Mouse (Mus musculus) stomach, embryonic 14.5 days (tissue): ENCODE data around the gene Dupd1. TPM values are rescaled to one million over a fixed set of nuclear protein-coding genes. Genes with fewer than 3 reads are reported as not detected.

Experiments used
- ATAC-seq: fragments of 200-750 bp; cut with Nextera tagmentation; 2 replicates; pipeline ENCODE4 v1.8.0; 2017; ENCODE audit warnings: low read depth, moderate TSS enrichment; ENCODE audit not compliant: insufficient number of reproducible peaks, insufficient read depth, low FRiP score
- H3K27ac ChIP-seq: fragments of 300-500 bp; sonication (generic); 2 replicates; pipeline ENCODE4 v1.5.1; 2014; ENCODE audit warnings: mild to moderate bottlenecking, low read length, moderate library complexity, mixed read lengths
- H3K27me3 ChIP-seq: fragments of 300-500 bp; sonication (generic); 2 replicates; pipeline ENCODE4 v1.6.1; 2014; ENCODE audit warnings: low read length, control low read depth, mixed read lengths; ENCODE audit not compliant: control insufficient read depth, insufficient read depth
- H3K36me3 ChIP-seq: fragments of 300-500 bp; sonication (generic); 2 replicates; pipeline ENCODE4 v1.6.1; 2014; ENCODE audit warnings: mild to moderate bottlenecking, control low read depth, low read length, moderate library complexity, mixed read lengths; ENCODE audit not compliant: control insufficient read depth, insufficient read depth
- H3K4me1 ChIP-seq: fragments of 300-500 bp; sonication (generic); 2 replicates; pipeline ENCODE4 v1.6.1; 2014; ENCODE audit warnings: low read length, control low read depth, mixed read lengths; ENCODE audit not compliant: control insufficient read depth, insufficient read depth
- H3K4me2 ChIP-seq: fragments of 300-500 bp; sonication (generic); replicated peaks from 2 replicates; pipeline ENCODE4 v1.6.1; 2014; ENCODE audit warnings: low read depth, low read length, control low read depth
- H3K4me3 ChIP-seq: fragments of 300-500 bp; sonication (generic); 2 replicates; pipeline ENCODE4 v1.5.1; 2014; ENCODE audit warnings: low read depth, low read length, control low read depth
- H3K9ac ChIP-seq: fragments of 300-500 bp; sonication (generic); replicated peaks from 2 replicates; pipeline ENCODE4 v1.6.1; 2014; ENCODE audit warnings: low read depth, mild to moderate bottlenecking, control low read depth, low read length, moderate library complexity, mixed read lengths
- H3K9me3 ChIP-seq: fragments of 300-500 bp; sonication (generic); 2 replicates; pipeline ENCODE4 v1.6.1; 2016; ENCODE audit warnings: low read depth, low read length, control low read depth; ENCODE audit not compliant: control insufficient read depth
- WGBS: fragments of 180-500 bp; shearing (Covaris S2); extraction: QIAGEN DNeasy Blood & Tissue Kit; methylation state at CpG from one replicate; pipeline ENCODE4 v1.1.7; 2014; 5-methylcytosine and 5-hydroxymethylcytosine counted together
- polyA plus RNA-seq: library from polyadenylated mRNA; unstranded; fragments of >200 nt; fragmentation: Nextera tagmentation; extraction: Ambion mirVana; gene quantifications from 2 replicates; pipeline ENCODE4 v1.2.1, GENCODE M21; 2014

Gene Dupd1
- polyA plus RNA-seq, 1 experiment from 2014 or later = not detected

DNA sequence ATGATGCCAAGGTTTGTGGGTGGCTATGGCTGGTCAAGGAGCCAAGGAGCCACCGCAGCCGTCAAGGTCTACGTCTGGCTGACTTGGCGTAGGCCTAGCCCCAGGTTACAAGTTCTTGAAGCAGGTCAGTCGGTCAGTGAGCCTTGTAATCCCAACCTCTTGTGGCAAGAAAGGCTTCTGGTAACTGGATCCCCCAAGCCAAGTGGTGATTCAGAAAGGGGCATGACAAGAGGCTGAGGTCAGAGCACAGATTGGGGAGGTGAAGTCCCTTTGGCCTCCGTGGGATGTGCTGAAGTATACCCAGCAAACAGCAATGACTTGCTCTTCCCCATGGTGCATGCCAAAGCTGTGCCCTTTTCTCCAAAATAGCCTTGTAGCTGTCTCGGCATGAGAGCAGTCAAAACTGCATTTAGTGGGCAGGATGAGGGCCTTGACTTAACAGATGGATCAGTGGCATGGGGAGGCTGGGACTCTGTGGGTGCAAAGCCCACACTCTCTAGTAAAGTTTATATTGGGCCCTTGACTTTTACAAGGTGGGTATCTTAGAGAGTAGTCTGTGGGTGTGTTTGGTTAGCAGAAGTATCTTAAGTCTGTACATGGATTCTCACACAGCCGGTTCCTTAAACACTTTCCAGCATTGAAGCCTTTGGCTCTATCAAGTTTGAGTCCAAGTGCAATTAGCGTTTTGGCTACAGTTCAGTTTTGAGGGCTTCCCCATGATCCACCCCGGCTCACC lies 28.8 kb downstream of the Dupd1 start:
- H3K9me3 ChIP-seq = no peaks in the 10 kb centered on the region
- H3K27me3 ChIP-seq = no peaks in the 10 kb centered on the region
- WGBS = 86% methylated on average over 10 of the region's 10 CpGs
- H3K9ac ChIP-seq = no peak overlapping the region
- H3K36me3 ChIP-seq = no peaks in the 10 kb centered on the region
- no peak overlapping the region for H3K4me2 ChIP-seq
- no peak for ATAC-seq
- no peak overlapping the region for H3K27ac ChIP-seq
- no peak overlapping the region for H3K4me3 ChIP-seq
- no peaks in the 10 kb centered on the region for H3K4me1 ChIP-seq

DNA sequence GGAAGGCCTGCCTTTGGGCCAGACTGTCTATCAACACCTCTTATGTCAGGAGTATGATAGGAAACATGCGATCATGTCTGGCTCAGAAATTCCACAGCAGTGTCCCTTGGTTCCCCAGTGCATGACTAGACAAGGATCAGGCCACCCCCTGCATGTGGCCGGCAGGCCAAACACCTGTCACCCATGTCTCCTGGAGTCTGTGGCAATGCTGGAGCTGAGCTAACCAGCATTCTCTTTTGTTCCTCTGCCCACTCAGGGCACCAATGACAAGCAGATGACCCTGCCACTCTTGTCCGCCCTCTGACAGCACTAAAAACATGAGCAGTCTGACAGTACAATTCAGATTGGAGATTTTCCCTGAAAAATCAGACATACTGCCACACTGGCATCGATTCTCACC lies 30.5 kb downstream of the Dupd1 start:
- Histone ChIP-seq H3K4me3 (no peak overlapping the region), H3K4me2 (no peak overlapping the region), H3K9me3 (no peaks in the 10 kb centered on the region), H3K4me1 (0 out of 2 replicates have a peak, but pooled peaks cover 7% of the 10 kb centered on the region), H3K27ac (no peak overlapping the region), H3K27me3 (no peaks in the 10 kb centered on the region), H3K36me3 (no peaks in the 10 kb centered on the region), H3K9ac (no peak overlapping the region)
- no peak for ATAC-seq
- 90% methylated on average over 4 of the region's 4 CpGs for WGBS

DNA sequence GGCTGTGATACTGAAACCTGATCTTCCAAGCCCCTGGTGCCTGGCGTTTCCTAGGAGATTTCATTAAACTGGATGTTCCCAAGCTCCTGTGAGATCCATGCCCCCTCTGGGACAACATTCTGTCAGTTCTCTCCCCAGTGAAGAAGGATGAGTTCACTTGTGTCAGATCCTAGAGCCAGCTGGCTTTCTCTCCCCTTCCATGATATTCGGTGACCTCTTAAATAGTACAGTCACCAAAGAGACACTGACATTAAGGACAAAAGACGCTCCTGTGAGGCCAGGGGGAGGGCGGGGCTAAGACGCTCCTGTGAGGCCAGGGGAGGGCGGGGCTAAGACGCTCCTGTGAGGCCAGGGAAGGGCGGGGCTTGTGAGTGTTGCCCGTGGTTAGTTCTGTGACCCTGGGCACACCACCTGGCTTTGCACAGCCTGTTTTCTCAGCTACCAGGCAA lies 31.7 kb downstream of the Dupd1 start:
- ATAC-seq = 0 out of 2 replicates have a peak, but pooled peaks have one; percentile 46
- Histone ChIP-seq H3K4me2 (peak overlapping the region; percentile 30), H3K9me3 (no peaks in the 10 kb centered on the region), H3K27ac (no peak overlapping the region), H3K4me1 (0 out of 2 replicates have a peak, but pooled peaks cover 7% of the 10 kb centered on the region), H3K4me3 (no peak overlapping the region), H3K27me3 (no peaks in the 10 kb centered on the region), H3K36me3 (no peaks in the 10 kb centered on the region), H3K9ac (no peak overlapping the region)
- 1% methylated on average over 9 of the region's 9 CpGs for WGBS

DNA sequence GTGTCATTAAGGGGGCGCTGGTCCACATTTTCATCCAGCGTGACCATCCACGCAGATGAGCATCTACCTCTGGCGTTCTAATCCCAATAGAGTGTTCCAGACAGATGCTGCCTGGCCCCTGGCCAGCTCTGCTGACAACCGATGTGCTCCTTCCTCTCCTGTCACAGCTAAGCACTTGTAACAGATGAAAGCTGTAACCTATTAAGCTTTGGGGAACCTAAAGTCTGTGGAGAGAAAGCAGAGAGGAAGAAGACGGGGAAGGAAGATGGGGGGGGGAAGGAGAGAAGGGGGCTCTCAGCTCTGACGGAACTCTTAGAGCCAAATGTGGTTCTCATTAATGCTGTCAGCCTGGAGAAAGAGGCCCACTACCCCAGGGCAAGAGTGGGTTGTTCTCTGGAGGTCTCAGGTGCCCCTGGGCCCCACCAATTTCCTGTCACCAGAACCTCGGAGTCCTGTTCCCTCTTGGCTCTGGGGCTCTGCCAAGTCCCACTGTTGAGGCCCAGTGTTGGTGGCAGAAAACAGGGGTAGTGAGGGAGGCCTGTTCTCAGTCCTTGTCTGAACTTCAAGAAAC lies 34.7 kb downstream of the Dupd1 start:
- H3K27ac ChIP-seq = no peak overlapping the region
- no peak for ATAC-seq
- H3K9me3 ChIP-seq = no peaks in the 10 kb centered on the region
- no peak overlapping the region for H3K9ac ChIP-seq
- no peaks in the 10 kb centered on the region for H3K27me3 ChIP-seq
- WGBS = 23% methylated on average over 8 of the region's 8 CpGs
- H3K4me2 ChIP-seq = no peak overlapping the region
- 0 out of 2 replicates have a peak, but pooled peaks cover 7% of the 10 kb centered on the region for H3K4me1 ChIP-seq
- no peaks in the 10 kb centered on the region for H3K36me3 ChIP-seq
- no peak overlapping the region for H3K4me3 ChIP-seq

DNA sequence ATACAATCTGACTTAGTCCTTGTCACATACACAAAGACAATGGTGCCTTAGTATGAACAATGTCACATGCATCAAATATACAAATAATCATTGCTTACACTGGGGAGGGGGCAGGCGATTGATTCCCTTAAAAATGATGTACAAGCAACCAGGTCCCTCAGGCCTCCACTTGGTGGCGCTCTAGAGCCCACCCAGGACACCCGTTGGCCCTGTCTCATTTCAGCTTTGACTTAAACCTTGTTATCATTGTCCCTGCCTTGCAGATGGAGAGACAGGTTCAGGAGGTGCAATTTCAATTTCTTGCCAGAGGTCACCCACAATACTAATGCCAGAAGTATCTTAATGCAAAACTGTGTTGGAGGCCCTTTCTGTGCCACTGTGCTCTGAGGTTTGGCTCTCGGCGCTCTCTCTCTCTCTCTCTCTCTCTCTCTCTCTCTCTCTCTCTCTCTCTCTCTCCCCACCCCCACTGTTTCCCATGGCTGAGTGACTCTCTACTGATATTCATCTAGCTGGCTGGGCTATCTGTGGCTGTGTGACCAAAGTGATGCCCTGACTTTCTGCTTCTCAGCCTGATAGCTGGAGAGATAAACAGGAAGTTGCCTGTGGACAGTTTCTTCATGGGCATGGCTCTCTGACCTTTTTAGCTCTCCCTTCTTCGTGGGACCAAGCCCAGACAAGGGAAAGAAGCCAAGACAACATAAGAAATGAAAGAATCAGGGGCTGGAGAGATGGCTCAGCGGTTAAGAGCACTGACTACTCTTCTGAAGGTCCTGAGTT lies 35.7 kb downstream of the Dupd1 start:
- 0 out of 2 replicates have a peak, but pooled peaks cover 7% of the 10 kb centered on the region for H3K4me1 ChIP-seq
- ATAC-seq = no peak
- no peak overlapping the region for H3K9ac ChIP-seq
- no peak overlapping the region for H3K4me2 ChIP-seq
- no peak overlapping the region for H3K4me3 ChIP-seq
- WGBS = 46% methylated on average over 7 of the region's 7 CpGs
- H3K36me3 ChIP-seq = no peaks in the 10 kb centered on the region
- H3K27me3 ChIP-seq = no peaks in the 10 kb centered on the region
- H3K27ac ChIP-seq = no peak overlapping the region
- H3K9me3 ChIP-seq = no peaks in the 10 kb centered on the region

DNA sequence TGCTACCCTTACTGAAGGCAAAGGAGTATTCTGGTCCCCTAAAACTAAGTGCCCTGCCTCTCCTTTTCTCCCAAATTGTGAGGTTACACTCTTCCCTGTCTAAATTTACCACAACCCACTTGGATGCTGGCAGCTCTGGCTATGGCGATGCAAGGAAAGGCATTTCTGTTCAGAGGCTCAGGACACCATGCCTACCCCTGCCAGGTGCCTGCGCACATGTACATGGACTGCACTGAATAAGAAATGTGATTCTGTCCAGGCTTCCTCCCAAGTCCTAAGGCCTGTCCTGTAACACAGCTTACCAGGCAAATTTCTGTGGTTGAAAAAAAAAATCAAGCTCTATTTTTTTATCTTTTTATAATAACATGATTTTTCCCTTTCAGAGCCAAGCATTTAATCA lies 38.2 kb downstream of the Dupd1 start:
- WGBS = 89% methylated on average over 2 of the region's 2 CpGs
- Histone ChIP-seq H3K9me3 (no peaks in the 10 kb centered on the region), H3K4me2 (no peak overlapping the region), H3K27me3 (no peaks in the 10 kb centered on the region), H3K27ac (no peak overlapping the region), H3K36me3 (0 out of 2 replicates have a peak, but pooled peaks cover 5% of the 10 kb centered on the region), H3K4me3 (no peak overlapping the region), H3K4me1 (0 out of 2 replicates have a peak, but pooled peaks cover 7% of the 10 kb centered on the region), H3K9ac (no peak overlapping the region)
- no peak for ATAC-seq

DNA sequence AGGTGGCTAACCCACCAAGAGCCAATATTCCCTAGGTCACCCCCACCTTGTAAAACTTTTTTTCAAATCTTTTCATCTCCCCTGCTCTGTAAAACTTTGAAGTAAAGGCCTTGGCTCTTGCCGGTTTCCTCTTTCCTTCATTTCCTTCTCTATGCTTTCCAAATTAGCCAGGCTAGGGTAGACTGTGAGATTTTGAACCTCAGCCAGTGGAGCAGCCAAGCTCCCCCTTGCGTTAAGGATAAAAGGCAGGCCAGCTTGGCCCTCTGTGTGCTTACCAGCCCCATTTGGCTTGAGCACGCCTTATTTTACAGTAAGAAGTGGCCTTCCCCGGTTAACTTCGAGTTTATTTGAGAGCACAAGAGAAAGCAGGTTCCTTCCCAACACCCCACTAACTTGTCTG lies 39.9 kb downstream of the Dupd1 start:
- peaks cover 3% of the 10 kb centered on the region; the same call in 1 of the 2 replicates for H3K4me1 ChIP-seq
- H3K4me2 ChIP-seq = no peak overlapping the region
- WGBS = 58% methylated on average over 5 of the region's 5 CpGs
- no peaks in the 10 kb centered on the region for H3K27me3 ChIP-seq
- H3K9me3 ChIP-seq = no peaks in the 10 kb centered on the region
- peaks cover 18% of the 10 kb centered on the region for H3K36me3 ChIP-seq
- ATAC-seq = no peak
- no peak overlapping the region for H3K4me3 ChIP-seq
- H3K9ac ChIP-seq = no peak overlapping the region
- H3K27ac ChIP-seq = no peak overlapping the region

DNA sequence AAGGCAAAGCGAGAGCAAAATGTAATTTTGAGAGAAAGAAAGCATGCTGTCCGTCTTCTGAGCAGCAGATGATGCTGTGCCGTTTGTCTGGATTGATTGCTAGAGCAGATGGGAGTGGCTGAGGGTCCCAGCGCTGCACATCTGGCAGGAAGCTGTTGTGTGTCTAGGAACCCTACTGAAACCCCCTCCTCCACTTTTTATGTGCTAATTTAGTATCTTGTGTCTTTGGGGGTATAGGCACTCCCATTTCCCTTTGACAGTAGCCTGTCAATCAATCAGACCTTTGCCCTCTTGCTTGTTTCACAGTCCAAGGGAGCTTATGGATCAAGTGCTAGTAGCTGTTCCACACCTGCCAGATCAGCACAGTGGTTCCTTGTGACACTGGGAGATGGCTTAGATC lies 41.3 kb downstream of the Dupd1 start:
- Histone ChIP-seq H3K9me3 (no peaks in the 10 kb centered on the region), H3K4me2 (no peak overlapping the region), H3K4me1 (peaks cover 7% of the 10 kb centered on the region; the same call in 1 of the 2 replicates), H3K9ac (no peak overlapping the region), H3K27ac (no peak overlapping the region), H3K27me3 (no peaks in the 10 kb centered on the region), H3K36me3 (peaks cover 32% of the 10 kb centered on the region), H3K4me3 (no peak overlapping the region)
- 66% methylated on average over 4 of the region's 4 CpGs for WGBS
- ATAC-seq = no peak
